Mouse (Mus musculus) urinary bladder, postnatal 36 days (tissue): ENCODE measurements around the gene Ctla4.

Experiments
- DNase-seq, 2 experiments: peaks; one replicate each; pipeline ENCODE4 v3.0.0; 2022; ENCODE audit warnings: low spot score in 2 of 2, mixed read lengths in 1 of 2

Gene Ctla4

DNA sequence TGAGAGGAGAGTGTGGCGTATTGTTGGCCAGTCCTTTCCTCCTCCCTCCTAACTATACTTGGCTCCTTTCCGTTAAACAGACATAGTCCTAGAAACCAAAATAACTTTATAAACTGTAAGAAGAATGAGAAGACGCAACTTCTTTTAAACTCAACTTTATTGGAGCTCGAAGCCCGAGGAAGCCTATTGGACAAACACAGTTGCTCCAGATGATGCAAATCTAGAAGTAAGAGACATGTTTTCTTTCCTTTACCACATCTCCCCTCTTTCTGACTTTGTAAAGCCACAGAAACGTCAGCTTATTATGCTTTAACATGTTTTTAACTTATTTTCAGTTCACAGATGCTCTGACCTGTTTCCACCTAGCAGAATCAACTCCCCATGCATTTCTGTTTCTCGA is at the start of gene Ctla4:
Gene Ctla4 (plus strand): TSS at position 20 of the 400 bp plus-strand sequence.
- DNase-seq: no peak

DNA sequence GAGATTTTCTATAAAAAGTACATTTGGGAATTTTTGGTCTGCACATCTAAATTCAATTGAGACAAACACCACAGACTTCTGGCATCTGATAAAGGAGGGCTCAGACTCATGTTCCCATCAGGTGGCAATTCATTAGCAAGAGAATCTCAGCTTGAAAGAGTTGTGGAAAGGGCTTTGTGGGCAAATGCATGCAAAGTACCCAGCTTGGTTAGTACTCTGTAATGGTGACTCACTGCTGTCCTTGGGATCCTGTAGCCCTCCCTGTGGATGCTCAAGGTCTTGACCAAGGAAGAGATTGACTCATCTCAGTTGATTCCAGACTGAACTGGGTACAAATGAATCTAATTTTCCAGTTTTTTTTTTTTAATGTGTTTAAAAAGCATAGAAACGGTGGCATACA is 47.6 kb upstream of the Ctla4 start:
- DNase-seq: no peak

GRCm38 (mm10) chr1:60845318-60846060 is 41.3 kb upstream of the Ctla4 start:
- no peak for DNase-seq

GRCm38 (mm10) chr1:60846616-60847275 is 40.1 kb upstream of the Ctla4 start:
- DNase-seq: no peak

DNA sequence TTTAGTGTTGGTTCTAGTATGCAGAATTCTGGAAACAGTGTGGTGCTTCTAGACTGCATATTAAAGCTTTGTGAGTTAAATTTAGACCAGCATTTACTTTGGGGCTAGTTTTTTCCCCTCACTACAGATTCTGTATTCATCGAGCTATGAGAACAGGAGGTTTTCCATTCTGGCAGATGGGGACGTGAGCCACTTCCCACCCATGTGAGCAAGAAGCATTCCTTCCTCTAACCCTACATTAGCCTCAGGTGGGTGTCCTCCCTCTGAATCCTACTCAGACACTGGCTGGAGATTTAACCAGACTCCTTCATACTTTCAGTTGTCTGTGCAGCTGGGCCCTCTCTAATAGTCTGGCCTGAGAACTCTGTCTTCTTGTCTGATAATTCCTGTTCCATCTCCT is 37.7 kb upstream of the Ctla4 start:
- DNase-seq: no peak

GRCm38 (mm10) chr1:60849816-60850215 is 37.0 kb upstream of the Ctla4 start:
- DNase-seq: no peak

GRCm38 (mm10) chr1:60851041-60851781 is 35.6 kb upstream of the Ctla4 start:
- DNase-seq: no peak

- DNase-seq: no peak
Measured at GRCm38 (mm10) chr1:60852075-60852769, 34.6 kb upstream of the Ctla4 start.

GRCm38 (mm10) chr1:60852770-60853147 is 34.0 kb upstream of the Ctla4 start:
- no peak for DNase-seq

DNA sequence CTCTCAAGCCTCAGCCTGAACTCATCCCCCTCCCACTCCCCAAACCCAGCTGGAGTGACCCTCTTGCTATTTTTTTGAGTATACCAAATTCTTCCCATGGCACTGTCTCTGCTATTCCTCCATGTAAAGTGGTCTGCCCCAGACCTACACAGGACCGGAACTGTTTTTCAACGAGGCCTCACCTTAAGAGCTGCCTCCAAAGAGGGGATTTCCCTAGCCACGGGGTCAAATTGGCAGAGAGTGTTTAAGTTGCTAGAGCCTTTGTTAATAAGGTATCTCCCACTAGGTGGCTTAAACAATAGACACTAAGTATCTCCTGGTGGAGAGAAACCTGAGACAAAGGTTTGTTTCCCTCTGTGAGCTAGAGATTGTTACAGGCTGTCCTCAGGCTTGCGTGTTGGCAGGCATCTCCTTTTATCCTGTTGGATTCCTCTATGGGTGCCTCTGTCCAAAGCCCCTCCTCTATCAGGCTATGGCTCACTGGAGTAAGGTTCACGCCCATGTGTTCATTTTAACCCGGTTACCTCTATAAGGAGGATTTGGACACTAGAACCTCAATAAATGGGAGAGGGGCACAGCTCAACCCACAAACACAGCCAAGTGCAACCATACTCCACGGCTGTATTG is 33.4 kb upstream of the Ctla4 start:
- DNase-seq: no peak

- DNase-seq: no peak
Measured at GRCm38 (mm10) chr1:60853991-60854390, 32.8 kb upstream of the Ctla4 start.

DNA sequence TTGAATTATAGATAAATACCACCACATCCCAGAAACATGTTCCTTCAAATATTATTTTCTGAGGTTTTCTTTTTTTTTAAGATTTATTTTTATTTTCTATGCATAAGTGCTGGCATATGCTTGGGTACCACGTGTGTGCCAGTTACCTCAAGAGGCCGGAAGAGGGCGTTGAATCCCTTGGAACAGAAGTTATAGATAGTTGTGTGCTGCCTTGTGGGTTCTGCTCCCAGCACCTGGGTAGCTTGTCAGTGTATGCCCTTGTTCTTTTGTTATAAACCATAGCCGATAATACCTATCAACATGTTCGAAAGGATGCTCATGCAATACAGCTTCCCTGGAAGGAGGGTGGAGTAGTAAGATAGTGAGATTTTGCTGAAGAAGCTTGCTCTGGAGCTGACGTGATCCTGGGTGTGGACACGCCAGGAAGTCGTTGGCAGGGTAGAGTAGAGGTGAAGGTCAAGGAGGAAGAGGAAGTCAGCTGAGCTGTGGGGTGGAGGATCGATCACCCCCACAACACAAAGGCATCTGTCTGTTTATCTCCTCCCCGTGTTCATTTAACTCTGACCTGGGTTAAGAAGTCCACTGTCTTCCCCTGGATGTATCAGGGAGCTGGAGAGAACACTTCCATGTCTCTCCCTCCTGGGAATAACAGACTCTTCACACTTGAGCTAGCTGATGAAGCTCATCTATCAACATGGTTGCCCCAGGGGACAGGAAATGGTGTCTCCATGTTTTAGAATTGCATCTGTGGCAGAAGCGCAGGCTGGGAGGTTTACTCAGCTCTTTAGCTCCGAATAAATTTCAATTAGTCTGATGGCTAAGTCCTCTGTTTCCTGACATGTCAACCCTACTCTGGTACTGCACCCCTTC is 29.2 kb upstream of the Ctla4 start:
- DNase-seq: no peak

GRCm38 (mm10) chr1:60859159-60859558 is 27.6 kb upstream of the Ctla4 start:
- no peak for DNase-seq

DNA sequence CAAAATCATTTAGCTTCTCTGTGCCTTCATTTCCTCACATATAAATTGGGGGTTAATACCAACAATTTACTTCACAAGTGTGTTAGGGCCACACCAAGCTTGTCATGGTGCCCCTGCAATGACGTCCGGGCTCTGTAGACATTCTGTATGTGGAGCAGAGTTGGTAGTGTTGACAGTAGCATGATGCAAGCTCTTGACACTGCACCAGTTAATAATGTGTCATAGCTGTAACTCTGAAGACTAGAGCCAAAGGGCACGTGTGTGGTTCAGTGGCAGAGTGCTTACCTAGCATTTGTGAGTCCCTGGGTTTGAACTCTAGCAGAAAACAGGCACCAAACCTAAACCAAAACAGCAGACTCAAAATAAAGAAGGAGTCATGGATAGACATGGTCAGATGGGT is 27.0 kb upstream of the Ctla4 start:
- no peak for DNase-seq

- no peak for DNase-seq
Measured at GRCm38 (mm10) chr1:60860357-60860946, 26.3 kb upstream of the Ctla4 start.

- no peak for DNase-seq
Measured at GRCm38 (mm10) chr1:60860955-60861354, 25.8 kb upstream of the Ctla4 start.

DNA sequence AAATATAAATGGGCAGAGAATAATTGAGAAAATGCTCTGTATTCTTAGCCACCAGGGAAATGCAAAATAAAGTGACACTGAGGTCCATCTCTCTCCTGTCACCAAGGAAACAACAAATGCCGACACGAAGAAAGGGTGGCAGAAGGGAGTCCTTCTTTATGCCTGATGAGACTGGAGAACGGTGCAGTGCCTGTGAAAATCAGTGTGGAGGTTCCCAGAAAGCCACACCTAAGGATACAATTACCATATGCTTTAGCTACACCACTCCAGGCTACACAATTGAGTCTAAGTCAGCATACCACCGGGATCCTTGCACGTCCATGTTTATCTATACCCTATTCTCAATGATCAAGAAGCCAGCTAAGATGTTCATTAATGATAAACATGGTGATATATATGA is 25.4 kb upstream of the Ctla4 start:
- no peak for DNase-seq

DNA sequence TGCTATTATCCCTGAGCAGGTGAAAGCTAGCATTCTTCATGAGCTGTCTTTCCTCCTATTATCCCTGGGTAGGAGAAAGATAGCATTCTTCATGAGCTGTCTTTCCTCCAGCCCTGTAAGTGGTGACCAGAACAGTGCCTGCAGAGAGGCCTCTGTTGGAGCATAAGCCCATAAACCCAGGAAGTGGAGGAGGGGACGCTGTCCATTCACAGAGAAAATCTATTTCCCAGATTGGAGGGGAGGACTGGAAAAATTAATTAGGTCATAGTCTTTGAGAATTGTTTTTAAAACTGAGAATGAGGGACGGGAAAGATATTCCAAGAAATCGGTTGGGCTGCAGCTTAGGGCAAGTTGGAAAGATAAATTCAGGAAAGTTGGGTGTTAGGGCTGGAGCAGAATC is 24.3 kb upstream of the Ctla4 start:
- no peak for DNase-seq

GRCm38 (mm10) chr1:60862951-60863461 is 23.8 kb upstream of the Ctla4 start:
- peak in 1 of 2 experiments; percentile 33 for DNase-seq

GRCm38 (mm10) chr1:60863701-60864100 is 23.1 kb upstream of the Ctla4 start:
- no peak for DNase-seq
